Mouse (Mus musculus): ENCODE measurements around the gene Gmnn. TPM values are rescaled to one million over a fixed set of nuclear protein-coding genes. Genes with fewer than 3 reads are reported as not detected.
"Not testable (repeated sequence)": the region's sequence is repeated elsewhere in the genome, so short reads cannot be mapped to it uniquely, and the experiment has no call there.

Gmnn gene
- 1 to 10 TPM; 2.3 to 2.4 TPM for total RNA-seq (2021)
- long read RNA-seq, experiment 1, partial matches to known transcripts, result 0 of 5 reads
- long read RNA-seq, experiment 1, other reads (novel, unspliced or antisense), result 3 of 5 reads
- long read RNA-seq, experiment 2, partial matches to known transcripts, result 1 of 2 reads
- long read RNA-seq, experiment 2, other reads (novel, unspliced or antisense), result 0 of 2 reads

DNA sequence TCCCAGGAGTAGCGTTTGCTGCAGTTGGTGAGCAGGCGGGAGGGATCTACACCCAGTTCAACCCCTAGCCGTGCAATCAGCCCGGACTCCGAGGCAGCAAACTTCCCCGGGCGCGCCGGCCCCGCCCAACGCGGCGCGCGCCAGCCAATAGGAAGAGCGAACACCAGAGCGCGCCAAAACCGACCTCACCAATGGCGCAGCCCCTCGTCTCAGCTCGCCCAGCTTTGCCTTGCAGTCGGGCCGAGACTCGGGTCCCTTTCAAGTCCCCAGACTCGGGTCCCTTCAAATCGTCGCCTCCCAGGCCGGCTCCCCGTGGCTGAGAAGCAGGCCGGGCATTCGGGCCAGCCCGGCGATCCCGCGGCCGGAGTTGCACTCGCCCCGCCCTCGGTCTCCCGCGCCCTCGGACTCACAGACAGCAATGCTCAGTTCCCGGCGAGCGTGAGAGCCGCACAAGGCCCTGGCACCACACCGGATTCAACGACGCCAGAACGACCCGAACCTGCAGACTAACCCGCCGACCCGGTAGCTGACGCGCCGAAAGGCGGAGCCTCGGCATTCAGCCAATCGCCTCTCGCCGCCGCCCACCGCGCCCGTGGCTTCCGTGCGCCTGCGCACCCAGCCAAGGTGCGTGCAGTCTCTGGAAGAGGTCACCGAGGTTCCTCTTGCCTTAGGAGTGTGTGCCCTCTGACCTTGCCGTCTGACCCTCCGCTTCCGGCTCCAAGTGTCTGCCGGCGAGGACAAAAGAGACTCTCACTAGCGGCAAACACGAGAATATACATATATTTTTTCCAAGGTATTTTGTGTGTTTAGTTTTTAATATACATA is at the start of gene Gmnn:
Gene Gmnn, minus strand, starts transcription at position 521 of the 825 bp plus-strand sequence.
- DNase-seq (ENCODE audit: low spot score in 2 of 2), result peak; percentile 77 to 78

GRCm38 (mm10) chr13:24806079-24806478 is 44.4 kb upstream of the Gmnn start:
- no peak for DNase-seq (ENCODE audit: low spot score in 2 of 2)

DNA sequence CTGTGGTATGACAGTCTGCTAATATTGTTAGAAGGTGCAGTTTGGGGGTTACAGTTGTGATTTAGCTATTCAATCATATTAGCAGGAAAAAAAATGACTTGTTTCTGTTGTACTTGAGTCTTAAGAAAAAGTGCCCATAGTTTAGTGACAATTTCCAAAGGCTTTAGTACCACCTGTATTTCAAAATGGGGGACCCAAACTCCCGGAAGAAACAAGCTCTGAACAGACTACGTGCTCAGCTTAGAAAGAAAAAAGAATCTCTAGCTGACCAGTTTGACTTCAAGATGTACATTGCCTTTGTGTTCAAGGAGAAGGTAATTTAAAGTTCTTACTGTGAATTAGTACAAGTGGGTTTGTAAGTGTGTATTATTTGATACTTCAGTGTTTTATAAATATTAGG is 41.5 kb upstream of the Gmnn start:
- no peak for DNase-seq (ENCODE audit: low spot score in 2 of 2)

- DNase-seq (ENCODE audit: low spot score in 2 of 2), result peak in 1 of 2 experiments; percentile 15
Observed at GRCm38 (mm10) chr13:24802131-24802691, 40.5 kb upstream of the Gmnn start.

DNA sequence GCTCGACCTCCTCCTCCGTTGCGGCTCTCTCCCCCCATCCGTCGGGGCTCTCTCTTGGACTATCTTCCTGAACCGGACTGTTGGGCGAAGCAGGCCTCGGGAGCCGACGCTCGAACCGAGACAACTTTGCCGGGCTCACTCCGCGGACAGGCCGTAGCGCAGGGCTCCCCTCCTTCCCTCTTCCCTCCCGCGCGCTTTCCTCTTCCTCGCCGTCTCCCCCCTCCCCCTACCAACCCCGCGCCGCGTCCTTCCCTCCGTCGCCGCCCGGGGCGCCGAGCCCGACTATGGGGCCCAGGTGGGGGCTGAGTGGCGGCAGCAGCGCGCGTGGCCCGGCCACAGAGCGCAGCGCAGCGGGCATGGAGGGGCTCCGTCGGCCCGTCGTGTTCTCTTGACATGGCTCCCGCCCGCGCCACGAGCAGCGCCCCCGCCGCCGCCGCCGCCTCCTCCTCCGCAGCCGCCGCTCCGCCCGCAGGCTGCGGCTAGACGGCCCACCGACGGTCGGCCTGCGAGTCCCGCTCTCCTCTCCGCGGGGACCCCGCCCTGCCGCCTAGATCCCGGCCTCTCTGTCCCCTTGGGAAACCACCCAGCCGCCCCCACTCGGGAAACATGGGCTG is 39.7 kb upstream of the Gmnn start, which contains the start of gene BC005537:
Gene BC005537, plus strand, starts transcription at position 350 of the 614 bp plus-strand sequence.
- DNase-seq (ENCODE audit: low spot score in 2 of 2), result no peak

DNA sequence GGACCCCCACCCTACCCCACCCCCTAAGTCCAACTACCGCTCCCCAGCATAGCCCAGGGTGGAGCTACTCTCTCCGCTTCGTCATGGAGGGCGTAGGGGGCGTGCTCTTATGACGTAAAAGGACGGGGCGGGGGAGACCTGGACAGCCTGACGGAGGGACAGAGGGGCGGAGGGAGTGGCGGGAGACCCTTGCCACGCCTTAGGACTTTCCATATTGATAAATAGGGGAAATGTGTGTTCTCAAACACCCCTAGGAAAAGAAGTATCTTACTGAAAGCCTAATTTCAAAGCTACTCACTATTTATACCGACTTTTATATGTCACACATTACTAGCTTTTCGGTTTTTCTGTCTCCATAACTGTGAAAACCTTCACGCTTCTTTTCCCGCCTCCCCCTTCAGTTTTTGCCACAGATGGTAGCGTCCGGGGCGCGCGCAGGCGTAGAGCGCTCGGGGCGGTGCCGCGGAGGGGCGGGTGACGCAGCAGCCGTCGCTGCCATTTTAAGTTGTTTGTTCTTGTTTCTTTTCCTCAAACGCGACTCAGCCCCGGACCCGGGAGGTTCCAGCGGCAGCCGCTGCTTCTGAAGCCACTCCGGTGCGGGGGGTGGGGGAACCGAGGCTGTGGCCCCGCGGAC is 39.1 kb upstream of the Gmnn start:
- peak; percentile 93 to 98 for DNase-seq (ENCODE audit: low spot score in 2 of 2)

- DNase-seq (ENCODE audit: low spot score in 2 of 2), result peak in 1 of 2 experiments; percentile 42
Observed at GRCm38 (mm10) chr13:24799925-24800673, 38.4 kb upstream of the Gmnn start.

GRCm38 (mm10) chr13:24799378-24799777 is 37.7 kb upstream of the Gmnn start:
- no peak for DNase-seq (ENCODE audit: low spot score in 2 of 2)

GRCm38 (mm10) chr13:24798686-24799085 is 37.0 kb upstream of the Gmnn start:
- no peak for DNase-seq (ENCODE audit: low spot score in 2 of 2)

DNA sequence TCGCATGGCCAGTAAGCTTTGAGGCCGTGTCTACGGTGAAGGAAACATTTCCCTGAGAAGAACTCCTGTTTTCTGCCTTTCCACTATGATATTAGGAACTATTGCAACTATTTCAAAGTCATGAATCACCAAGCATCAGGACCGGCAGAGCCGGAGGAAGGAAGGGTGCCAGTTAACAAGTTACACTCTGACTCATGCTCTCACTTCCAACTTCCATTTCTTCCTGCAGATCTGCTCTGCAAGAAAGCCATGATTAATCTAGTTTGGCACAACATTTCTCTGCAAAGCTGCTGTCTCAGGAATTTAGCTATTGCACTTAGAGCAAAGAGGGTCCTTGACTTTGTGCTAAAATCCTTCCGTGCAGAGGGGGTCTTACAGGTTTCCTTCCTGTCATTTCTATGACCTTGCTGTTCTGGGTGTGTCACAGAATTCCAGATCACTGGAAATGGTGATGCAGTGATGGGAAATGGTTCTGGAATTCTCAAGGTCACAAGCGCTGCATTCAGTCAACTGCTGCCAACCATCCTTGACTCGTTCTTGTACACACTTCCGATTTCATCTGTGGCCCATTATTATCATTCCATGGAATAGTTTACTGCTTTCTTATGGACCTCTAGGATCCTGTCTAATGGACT is 30.8 kb upstream of the Gmnn start:
- no peak for DNase-seq (ENCODE audit: low spot score in 2 of 2)

- no peak for DNase-seq (ENCODE audit: low spot score in 2 of 2)
Observed at GRCm38 (mm10) chr13:24791349-24791748, 29.6 kb upstream of the Gmnn start.

DNA sequence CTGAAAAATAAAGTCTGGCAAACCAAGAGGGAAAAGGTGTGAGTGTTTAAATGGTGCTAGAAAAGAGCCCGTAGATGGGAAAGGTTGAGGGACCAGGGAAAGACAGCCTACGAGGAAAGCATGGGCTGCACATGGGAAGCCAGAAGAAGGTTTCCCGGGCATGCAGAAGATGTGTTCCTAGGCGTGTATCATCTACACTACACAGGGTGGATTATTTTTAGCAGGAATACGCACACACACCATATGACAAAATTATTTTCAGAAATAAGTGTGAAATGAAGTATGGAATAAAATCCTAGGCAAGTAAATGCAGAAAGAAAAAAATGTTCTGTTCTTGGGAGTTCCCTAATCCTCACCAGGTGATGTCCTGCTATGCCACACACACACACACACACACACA is 25.8 kb upstream of the Gmnn start:
- no peak for DNase-seq (ENCODE audit: low spot score in 2 of 2)

- no peak for DNase-seq (ENCODE audit: low spot score in 2 of 2)
Observed at GRCm38 (mm10) chr13:24786014-24786490, 24.3 kb upstream of the Gmnn start.

DNA sequence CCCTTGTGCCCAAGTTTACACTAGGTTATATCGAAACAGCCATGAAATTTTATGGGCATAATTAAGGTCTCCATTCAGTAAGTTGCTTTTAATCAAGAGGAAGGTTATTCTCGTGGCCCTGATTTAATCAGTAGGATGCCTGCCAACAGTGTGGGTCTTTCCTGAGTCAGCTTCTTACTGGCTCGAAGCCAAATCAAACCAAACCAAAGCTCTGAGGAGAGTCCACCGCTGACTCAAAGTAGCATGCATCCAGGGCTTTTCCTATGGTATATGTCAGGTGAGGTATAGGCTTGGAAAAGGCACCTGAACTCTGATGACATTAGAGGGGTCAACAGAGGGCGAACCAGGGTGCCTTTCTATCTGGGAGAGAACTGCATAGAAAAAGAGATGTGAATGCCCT is 20.2 kb upstream of the Gmnn start:
- DNase-seq (ENCODE audit: low spot score in 2 of 2), result no peak

GRCm38 (mm10) chr13:24778706-24779380 is 17.1 kb upstream of the Gmnn start:
- no peak for DNase-seq (ENCODE audit: low spot score in 2 of 2)

GRCm38 (mm10) chr13:24778026-24778425 is 16.3 kb upstream of the Gmnn start:
- DNase-seq (ENCODE audit: low spot score in 2 of 2), result no peak

GRCm38 (mm10) chr13:24776146-24776844 is 14.6 kb upstream of the Gmnn start:
- DNase-seq (ENCODE audit: low spot score in 2 of 2), result peak; percentile 12 to 65

GRCm38 (mm10) chr13:24771482-24771881 is 9.8 kb upstream of the Gmnn start:
- DNase-seq (ENCODE audit: low spot score in 2 of 2), result not testable (repeated sequence)

DNA sequence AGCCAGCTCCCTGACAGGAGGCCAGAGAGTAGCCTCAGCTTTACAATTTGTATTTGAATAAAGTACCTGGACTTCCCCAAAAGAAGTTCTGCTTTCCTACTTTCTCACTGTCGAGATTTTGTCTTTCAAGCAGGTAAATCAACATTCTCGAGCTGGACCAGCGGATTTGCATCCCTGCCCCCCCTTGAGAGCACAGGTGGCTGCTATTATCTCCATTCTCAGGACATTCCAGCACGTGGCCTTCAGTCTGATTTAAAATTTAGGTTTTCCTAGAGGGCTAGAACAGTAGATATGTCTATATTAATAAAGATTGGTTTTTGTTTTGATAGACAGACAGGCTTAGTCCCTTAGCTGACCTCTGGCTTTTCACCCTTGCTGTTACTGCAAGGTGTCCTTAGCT is 6.1 kb upstream of the Gmnn start:
- not testable (repeated sequence) for DNase-seq (ENCODE audit: low spot score in 2 of 2)

Data from layer of hippocampus, postnatal 14 days (tissue).